Mouse (Mus musculus) liver, embryonic 15.5 days (tissue): Measurements from ENCODE around the gene Blvrb. TPM values are rescaled to one million over a fixed set of nuclear protein-coding genes. Genes with fewer than 3 reads are reported as not detected.

Source experiments
- ATAC-seq: fragments of 200-750 bp; cut with Nextera tagmentation; 2 replicates; pipeline ENCODE4 v1.8.0; 2017; ENCODE audit warnings: moderate number of reproducible peaks, mild to moderate bottlenecking, moderate library complexity; ENCODE audit not compliant: insufficient read depth
- H3K27ac ChIP-seq: fragments of 300-500 bp; sonication (generic); replicated peaks from 2 replicates; pipeline ENCODE4 v1.5.1; 2015; ENCODE audit warnings: mild to moderate bottlenecking, inconsistent platforms
- H3K27me3 ChIP-seq: fragments of 300-500 bp; sonication (generic); 2 replicates; pipeline ENCODE4 v1.6.1; 2015; ENCODE audit warnings: mild to moderate bottlenecking, inconsistent platforms
- H3K36me3 ChIP-seq: fragments of 300-500 bp; sonication (generic); replicated peaks from 2 replicates; pipeline ENCODE4 v1.6.1; 2015; ENCODE audit warnings: moderate library complexity, mild to moderate bottlenecking, inconsistent platforms
- H3K4me1 ChIP-seq: fragments of 300-500 bp; sonication (generic); replicated peaks from 2 replicates; pipeline ENCODE4 v1.6.1; 2015; ENCODE audit warnings: inconsistent platforms
- H3K4me2 ChIP-seq: fragments of 300-500 bp; sonication (generic); 2 replicates; pipeline ENCODE4 v1.6.1; 2015; ENCODE audit warnings: moderate library complexity, mild to moderate bottlenecking, inconsistent platforms
- H3K4me3 ChIP-seq: fragments of 300-500 bp; sonication (generic); replicated peaks from 2 replicates; pipeline ENCODE4 v1.5.1; 2015; ENCODE audit warnings: mild to moderate bottlenecking, inconsistent platforms
- H3K9ac ChIP-seq: fragments of 300-500 bp; sonication (generic); 2 replicates; pipeline ENCODE4 v1.6.1; 2015; ENCODE audit warnings: moderate library complexity, mild to moderate bottlenecking, inconsistent platforms
- H3K9me3 ChIP-seq: fragments of 300-500 bp; sonication (generic); replicated peaks from 2 replicates; pipeline ENCODE4 v1.6.1; 2016; ENCODE audit warnings: inconsistent platforms
- WGBS: fragments of 180-500 bp; shearing (Covaris S2); methylation state at CpG from one replicate; pipeline ENCODE4 v1.1.7; 2015; ENCODE audit warnings: mixed read lengths; ENCODE audit not compliant: insufficient replicate concordance; 5-methylcytosine and 5-hydroxymethylcytosine counted together
- polyA plus RNA-seq: library from polyadenylated mRNA; unstranded; fragments of >200 nt; fragmentation: Nextera tagmentation; extraction: Ambion mirVana; gene quantifications from 2 replicates; pipeline ENCODE4 v1.2.1, GENCODE M21; 2015

The Blvrb gene
- polyA plus RNA-seq, 1 experiment from 2014 or later = 920 TPM

GRCm38 (mm10) chr7:27427387-27427786 lies 20.4 kb upstream of the Blvrb start:
- H3K9ac ChIP-seq = no peak overlapping the region
- ATAC-seq = no peak
- no peaks in the 10 kb centered on the region for H3K36me3 ChIP-seq
- H3K4me2 ChIP-seq = no peak overlapping the region
- no peaks in the 10 kb centered on the region; the same call in 1 of the 2 replicates for H3K9me3 ChIP-seq
- peaks cover 30% of the 10 kb centered on the region for H3K27me3 ChIP-seq
- no peaks in the 10 kb centered on the region for H3K4me1 ChIP-seq
- WGBS = 84% methylated on average over 1 of the region's 1 CpGs
- H3K4me3 ChIP-seq = no peak overlapping the region
- H3K27ac ChIP-seq = no peak overlapping the region

GRCm38 (mm10) chr7:27428002-27428401 lies 19.8 kb upstream of the Blvrb start:
- Histone ChIP-seq H3K4me2 (no peak overlapping the region), H3K4me3 (no peak overlapping the region), H3K36me3 (no peaks in the 10 kb centered on the region), H3K27me3 (peaks cover 37% of the 10 kb centered on the region), H3K9ac (no peak overlapping the region), H3K27ac (no peak overlapping the region), H3K9me3 (no peaks in the 10 kb centered on the region; the same call in 1 of the 2 replicates), H3K4me1 (no peaks in the 10 kb centered on the region)
- ATAC-seq = no peak
- WGBS = 67% methylated on average over 11 of the region's 11 CpGs

- Histone ChIP-seq H3K4me2 (no peak overlapping the region), H3K9me3 (no peaks in the 10 kb centered on the region; the same call in 1 of the 2 replicates), H3K27ac (no peak overlapping the region), H3K36me3 (no peaks in the 10 kb centered on the region), H3K4me1 (peaks cover 8% of the 10 kb centered on the region), H3K4me3 (no peak overlapping the region), H3K27me3 (peaks cover 45% of the 10 kb centered on the region), H3K9ac (no peak overlapping the region)
- WGBS = 46% methylated on average over 2 of the region's 2 CpGs
- ATAC-seq = no peak
These were observed 18.6 kb upstream of the Blvrb start for GRCm38 (mm10) chr7:27429135-27429534.

DNA sequence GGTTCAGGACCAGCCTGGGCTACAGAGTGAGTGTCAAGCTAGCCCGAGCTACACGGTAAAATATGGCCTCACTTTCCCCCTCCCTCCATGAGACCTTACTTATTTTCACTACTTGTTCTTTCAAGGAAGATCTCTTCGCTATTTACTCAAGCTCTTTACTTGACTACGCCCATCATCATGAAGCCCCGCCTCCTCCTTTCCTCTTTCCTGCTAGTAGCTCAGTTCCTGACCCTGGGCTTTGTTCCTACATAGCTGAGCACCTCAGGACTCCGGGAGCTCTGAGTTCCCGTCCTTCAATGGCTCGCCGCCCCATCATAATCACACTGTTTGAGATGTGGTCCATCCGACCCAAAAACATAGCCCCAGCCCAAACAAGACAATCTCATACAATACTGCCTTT lies 14.4 kb upstream of the Blvrb start:
- Histone ChIP-seq H3K9ac (no peak overlapping the region), H3K36me3 (no peaks in the 10 kb centered on the region), H3K4me2 (no peak overlapping the region), H3K27ac (no peak overlapping the region), H3K9me3 (no peaks in the 10 kb centered on the region; the same call in 1 of the 2 replicates), H3K27me3 (peaks cover 66% of the 10 kb centered on the region), H3K4me1 (peaks cover 11% of the 10 kb centered on the region), H3K4me3 (no peak overlapping the region)
- no peak for ATAC-seq
- 19% methylated on average over 10 of the region's 10 CpGs for WGBS

DNA sequence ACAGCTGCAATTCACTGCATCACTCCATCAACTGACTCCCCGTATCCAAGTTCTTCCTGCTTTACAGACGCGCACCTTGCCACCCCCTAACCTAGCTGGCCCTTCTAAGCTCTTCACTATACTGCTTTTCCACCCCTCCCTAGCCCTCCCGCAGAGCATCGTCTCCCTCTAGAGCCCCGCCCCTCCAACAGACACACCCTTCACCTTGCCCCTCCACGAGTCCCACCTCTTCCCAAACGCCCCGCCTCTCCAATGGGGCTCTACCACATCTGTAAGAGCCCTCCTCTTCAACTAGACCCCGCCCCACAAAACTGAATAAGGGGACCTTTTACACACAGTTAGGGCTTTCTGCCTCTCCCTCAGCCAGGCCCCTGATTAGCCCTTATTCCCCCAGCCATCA lies 14.0 kb upstream of the Blvrb start:
- Histone ChIP-seq H3K27ac (no peak overlapping the region), H3K9me3 (no peaks in the 10 kb centered on the region; the same call in 1 of the 2 replicates), H3K36me3 (no peaks in the 10 kb centered on the region), H3K4me3 (no peak overlapping the region), H3K4me1 (peaks cover 11% of the 10 kb centered on the region), H3K4me2 (no peak overlapping the region), H3K27me3 (peaks cover 63% of the 10 kb centered on the region), H3K9ac (no peak overlapping the region)
- 4% methylated on average over 10 of the region's 10 CpGs for WGBS
- peak; percentile 44; the same call in 1 of the 2 replicates for ATAC-seq

DNA sequence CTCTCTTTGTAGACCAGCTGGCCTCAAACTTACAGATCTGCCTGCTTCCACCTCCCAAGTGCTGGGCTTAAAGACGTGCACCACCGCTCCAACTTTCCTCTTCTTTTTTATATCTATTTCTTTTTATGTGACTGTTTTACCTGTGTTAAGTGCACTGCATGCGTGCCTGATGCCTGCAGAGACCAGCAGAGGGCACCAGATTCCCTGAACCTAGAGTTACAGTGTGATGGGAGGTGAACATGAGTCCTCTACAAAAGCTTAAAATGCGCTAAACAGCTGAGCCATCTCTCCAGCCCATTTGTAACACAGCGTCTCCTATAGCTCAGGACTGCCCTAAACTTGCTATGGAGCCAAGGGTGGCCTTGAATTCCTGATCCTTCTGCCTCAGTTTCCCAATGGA lies 10.2 kb upstream of the Blvrb start:
- Histone ChIP-seq H3K4me3 (no peak overlapping the region), H3K9me3 (no peaks in the 10 kb centered on the region), H3K4me1 (peaks cover 11% of the 10 kb centered on the region), H3K36me3 (no peaks in the 10 kb centered on the region), H3K4me2 (no peak overlapping the region), H3K27ac (no peak overlapping the region), H3K9ac (no peak overlapping the region), H3K27me3 (peaks cover 49% of the 10 kb centered on the region)
- no peak for ATAC-seq
- 43% methylated on average over 5 of the region's 5 CpGs for WGBS

- Histone ChIP-seq H3K4me1 (no peaks in the 10 kb centered on the region), H3K36me3 (no peaks in the 10 kb centered on the region), H3K4me3 (no peak overlapping the region), H3K9me3 (no peaks in the 10 kb centered on the region), H3K27ac (no peak overlapping the region), H3K27me3 (peaks cover 47% of the 10 kb centered on the region), H3K4me2 (no peak overlapping the region), H3K9ac (no peak overlapping the region)
- no peak for ATAC-seq
- WGBS = 63% methylated on average over 4 of the region's 4 CpGs
These were observed 7.8 kb upstream of the Blvrb start for GRCm38 (mm10) chr7:27440014-27440413.

DNA sequence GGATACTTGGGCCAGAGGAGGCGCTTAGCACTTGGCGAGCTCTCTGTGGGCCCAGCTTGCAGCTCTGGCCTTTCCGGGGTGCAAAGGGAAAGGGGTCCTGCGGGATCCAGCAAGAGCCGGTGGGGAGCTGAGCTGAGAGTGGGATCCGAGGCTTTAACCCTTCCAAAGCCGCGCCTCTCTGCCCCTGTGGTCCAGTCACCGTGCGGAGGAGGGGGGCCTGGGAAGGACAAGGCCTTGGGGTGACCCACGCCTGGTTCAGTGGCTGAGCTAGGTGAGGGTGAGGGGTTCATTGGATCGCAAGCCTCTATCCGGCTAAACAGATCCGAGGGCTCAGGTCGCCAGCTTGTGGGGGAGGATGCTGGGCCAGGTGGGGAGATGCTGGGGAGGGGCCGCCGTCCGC lies 1.7 kb upstream of the Blvrb start:
- Histone ChIP-seq H3K4me2 (peak overlapping the region; percentile 90), H3K36me3 (peaks cover 14% of the 10 kb centered on the region), H3K9ac (peak overlapping the region; percentile 55; the same call in 1 of the 2 replicates), H3K4me1 (peaks cover 40% of the 10 kb centered on the region), H3K9me3 (no peaks in the 10 kb centered on the region), H3K27ac (no peak overlapping the region), H3K27me3 (peaks cover 52% of the 10 kb centered on the region), H3K4me3 (peak overlapping the region; percentile 80)
- 12% methylated on average over 18 of the region's 18 CpGs for WGBS
- no peak for ATAC-seq

GRCm38 (mm10) chr7:27446521-27447418 lies 1.0 kb upstream of the Blvrb start:
- Histone ChIP-seq H3K9me3 (no peaks in the 10 kb centered on the region), H3K27ac (no peak overlapping the region; the same call in 1 of the 2 replicates), H3K4me3 (peak overlapping the region; percentile 80), H3K4me2 (peak overlapping the region; percentile 90), H3K4me1 (peaks cover 46% of the 10 kb centered on the region), H3K36me3 (peaks cover 19% of the 10 kb centered on the region), H3K27me3 (peaks cover 52% of the 10 kb centered on the region), H3K9ac (peak overlapping the region; percentile 55)
- no peak for ATAC-seq
- WGBS = 7% methylated on average over 52 of the region's 53 CpGs

DNA sequence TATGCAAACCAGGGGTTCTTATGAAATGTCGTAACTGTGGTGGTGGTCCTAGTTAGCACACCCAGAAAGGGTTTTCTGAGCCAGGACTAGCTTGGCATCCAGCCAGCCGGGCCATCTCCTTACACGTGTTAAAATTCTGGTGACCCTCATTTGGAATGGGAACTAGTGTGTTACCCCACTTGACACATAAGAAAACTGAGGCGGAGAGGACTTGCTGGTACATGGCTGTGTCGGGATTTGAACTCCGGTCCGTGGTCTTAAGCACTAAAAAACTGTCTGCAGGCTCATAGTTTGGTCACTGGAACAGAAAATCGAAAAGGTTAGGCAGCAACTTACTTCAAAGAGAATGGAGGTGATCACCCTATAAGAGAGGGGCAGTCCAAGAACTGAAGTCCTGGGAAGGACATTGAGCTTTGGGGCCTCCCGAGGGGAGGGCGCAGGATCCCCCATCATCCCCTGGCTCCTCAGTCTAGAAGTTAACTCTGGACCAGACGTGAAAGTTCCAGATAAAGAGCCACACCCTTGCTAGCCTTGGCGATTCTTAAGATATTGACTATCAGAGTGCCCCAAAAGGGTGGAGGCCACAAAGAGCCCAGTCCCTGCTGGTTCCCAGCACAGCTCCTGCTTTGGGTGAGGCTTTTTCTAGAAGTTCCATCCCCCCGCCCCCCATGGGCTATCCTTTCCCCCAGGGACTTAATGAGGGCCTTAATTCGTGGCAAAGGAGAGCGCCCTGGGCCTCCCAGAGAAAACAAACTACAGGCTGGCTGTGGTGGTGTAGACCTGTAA lies 836 bp downstream of the Blvrb start:
- WGBS = 16% methylated on average over 15 of the region's 15 CpGs

More for the DNA sequence above, 836 bp downstream of the Blvrb start:
- H3K4me3 ChIP-seq = peak overlapping the region; percentile 80
- peak; percentile 78 for ATAC-seq
- no peaks in the 10 kb centered on the region for H3K9me3 ChIP-seq
- peaks cover 37% of the 10 kb centered on the region for H3K36me3 ChIP-seq
- peak overlapping the region; percentile 77 for H3K4me2 ChIP-seq
- H3K9ac ChIP-seq = peak overlapping the region; percentile 93
- H3K27ac ChIP-seq = peak overlapping the region; percentile 97
- H3K4me1 ChIP-seq = peaks cover 64% of the 10 kb centered on the region
- peaks cover 38% of the 10 kb centered on the region for H3K27me3 ChIP-seq
